Mouse (Mus musculus): ENCODE results near the gene Rinl. TPM values are rescaled to one million over a fixed set of nuclear protein-coding genes. Genes with fewer than 3 reads are reported as not detected.

The Rinl gene
- polyA plus RNA-seq, 1 experiment from 2014 or later: 6.2 TPM

- H3K4me1 ChIP-seq: peaks cover 12% of the 10 kb centered on the region; the same call in 1 of the 2 replicates
- 75% methylated on average over 5 of the region's 5 CpGs for WGBS
- H3K36me3 ChIP-seq: peaks cover 12% of the 10 kb centered on the region
- no peak overlapping the region for H3K4me2 ChIP-seq
- H3K27ac ChIP-seq: no peak overlapping the region
- H3K27me3 ChIP-seq (replicated peaks): no peaks in the 10 kb centered on the region
- no peak overlapping the region for H3K4me3 ChIP-seq (replicated peaks)
- no peak overlapping the region for H3K9ac ChIP-seq
- no peaks in the 10 kb centered on the region for H3K9me3 ChIP-seq
- no peak for ATAC-seq (ENCODE audit: insufficient read depth, low FRiP score, low read depth)
Measured at GRCm38 (mm10) chr7:28830981-28831380, 42.2 kb downstream of the Rinl start.

GRCm38 (mm10) chr7:28831411-28832125, 42.8 kb downstream of the Rinl start:
- peaks cover 12% of the 10 kb centered on the region for H3K36me3 ChIP-seq
- peak overlapping the region; percentile 67 for H3K27ac ChIP-seq
- H3K9ac ChIP-seq: no peak overlapping the region
- H3K4me2 ChIP-seq: no peak overlapping the region
- H3K9me3 ChIP-seq: no peaks in the 10 kb centered on the region
- H3K4me3 ChIP-seq (replicated peaks): no peak overlapping the region
- no peaks in the 10 kb centered on the region for H3K27me3 ChIP-seq (replicated peaks)
- WGBS: 81% methylated on average over 17 of the region's 17 CpGs
- H3K4me1 ChIP-seq: peaks cover 7% of the 10 kb centered on the region; the same call in 1 of the 2 replicates
- no peak for ATAC-seq (ENCODE audit: insufficient read depth, low FRiP score, low read depth)

- Histone ChIP-seq H3K27ac (peak overlapping the region; percentile 67), H3K4me2 (no peak overlapping the region), H3K4me3 (replicated peaks) (no peak overlapping the region), H3K36me3 (peaks cover 12% of the 10 kb centered on the region), H3K27me3 (replicated peaks) (no peaks in the 10 kb centered on the region), H3K4me1 (peaks cover 7% of the 10 kb centered on the region; the same call in 1 of the 2 replicates), H3K9me3 (no peaks in the 10 kb centered on the region), H3K9ac (no peak overlapping the region)
- 0 out of 2 replicates have a peak, but pooled peaks have one; percentile 5 for ATAC-seq (ENCODE audit: insufficient read depth, low FRiP score, low read depth)
- WGBS: 55% methylated on average over 6 of the region's 6 CpGs
Measured at GRCm38 (mm10) chr7:28832137-28832536, 43.4 kb downstream of the Rinl start.

- Histone ChIP-seq H3K4me2 (peak within 1 kb of the TSS; percentile 8; the same call in 1 of the 2 replicates), H3K27me3 (replicated peaks) (no peaks in the 10 kb centered on the region), H3K9me3 (no peaks in the 10 kb centered on the region), H3K9ac (no peak within 1 kb of the TSS), H3K27ac (peak within 1 kb of the TSS; percentile 63), H3K36me3 (peaks cover 12% of the 10 kb centered on the region), H3K4me3 (replicated peaks) (peak within 1 kb of the TSS; percentile 24), H3K4me1 (no peaks in the 10 kb centered on the region)
- peak; percentile 75 for ATAC-seq (ENCODE audit: insufficient read depth, low FRiP score, low read depth)
- WGBS: 68% methylated on average over 6 of the region's 6 CpGs
Measured at GRCm38 (mm10) chr7:28833723-28834347, 45.1 kb downstream of the Rinl start, which contains the start of gene Lgals4. TSS of gene Lgals4 (plus strand) at chr7:28833854.

GRCm38 (mm10) chr7:28836936-28837335, 48.2 kb downstream of the Rinl start:
- Histone ChIP-seq H3K9me3 (no peaks in the 10 kb centered on the region), H3K36me3 (0 out of 2 replicates have a peak, but pooled peaks cover 1% of the 10 kb centered on the region), H3K4me3 (replicated peaks) (no peak overlapping the region), H3K4me1 (no peaks in the 10 kb centered on the region), H3K27me3 (replicated peaks) (no peaks in the 10 kb centered on the region), H3K9ac (no peak overlapping the region), H3K27ac (0 out of 2 replicates have a peak overlapping the region, but pooled peaks have one; percentile 4), H3K4me2 (no peak overlapping the region)
- ATAC-seq (ENCODE audit: insufficient read depth, low FRiP score, low read depth): no peak
- WGBS: 88% methylated on average over 5 of the region's 5 CpGs

- Histone ChIP-seq H3K4me3 (replicated peaks) (no peak overlapping the region), H3K9ac (no peak overlapping the region), H3K27me3 (replicated peaks) (no peaks in the 10 kb centered on the region), H3K4me1 (no peaks in the 10 kb centered on the region), H3K36me3 (no peaks in the 10 kb centered on the region), H3K27ac (no peak overlapping the region), H3K4me2 (no peak overlapping the region), H3K9me3 (no peaks in the 10 kb centered on the region)
- ATAC-seq (ENCODE audit: insufficient read depth, low FRiP score, low read depth): peak; percentile 24; the same call in 1 of the 2 replicates
- WGBS: 70% methylated on average over 9 of the region's 9 CpGs
Measured at GRCm38 (mm10) chr7:28838331-28838730, 49.6 kb downstream of the Rinl start.

GRCm38 (mm10) chr7:28847273-28847672, 58.5 kb downstream of the Rinl start:
- no peaks in the 10 kb centered on the region for H3K36me3 ChIP-seq
- H3K9ac ChIP-seq: no peak overlapping the region
- H3K9me3 ChIP-seq: no peaks in the 10 kb centered on the region
- H3K4me3 ChIP-seq (replicated peaks): no peak overlapping the region
- 75% methylated on average over 1 of the region's 1 CpGs for WGBS
- H3K27ac ChIP-seq: no peak overlapping the region
- peaks cover 4% of the 10 kb centered on the region; the same call in 1 of the 2 replicates for H3K4me1 ChIP-seq
- H3K4me2 ChIP-seq: no peak overlapping the region
- no peaks in the 10 kb centered on the region for H3K27me3 ChIP-seq (replicated peaks)
- ATAC-seq (ENCODE audit: insufficient read depth, low FRiP score, low read depth): no peak

Other genes with a start within 250 kb of the Rinl start
- gene Sycn, start 248.1 kb upstream of the Rinl start, polyA plus RNA-seq (2015; fragmentation: Nextera tagmentation; extraction: Ambion mirVana): 103 and 114 TPM in 2 replicates
- gene Nccrp1, start 241.7 kb upstream of the Rinl start, polyA plus RNA-seq (2015; fragmentation: Nextera tagmentation; extraction: Ambion mirVana): 2.4 and 6.1 TPM in 2 replicates
- 18.5 and 22.1 TPM in 2 replicates for gene Samd4b, start 190.8 kb upstream of the Rinl start, polyA plus RNA-seq (2015; fragmentation: Nextera tagmentation; extraction: Ambion mirVana)
- gene Pak4, start 190.8 kb upstream of the Rinl start, polyA plus RNA-seq (2015; fragmentation: Nextera tagmentation; extraction: Ambion mirVana): 50.2 and 56.0 TPM in 2 replicates
- gene Acp7, start 157.6 kb upstream of the Rinl start, polyA plus RNA-seq (2015; fragmentation: Nextera tagmentation; extraction: Ambion mirVana): 0.08 TPM in 1 of 2 replicates, not detected in the other
- 4.3 and 4.8 TPM in 2 replicates for gene Fbxo27, start 96.1 kb upstream of the Rinl start, polyA plus RNA-seq (2015; fragmentation: Nextera tagmentation; extraction: Ambion mirVana)
- 8.0 and 8.9 TPM in 2 replicates for gene Fbxo17, start 72.2 kb upstream of the Rinl start, polyA plus RNA-seq (2015; fragmentation: Nextera tagmentation; extraction: Ambion mirVana)
- gene Mrps12, start 47.1 kb upstream of the Rinl start, polyA plus RNA-seq (2015; fragmentation: Nextera tagmentation; extraction: Ambion mirVana): 138 and 143 TPM in 2 replicates
- 20.8 and 26.2 TPM in 2 replicates for gene Sars2, start 47.0 kb upstream of the Rinl start, polyA plus RNA-seq (2015; fragmentation: Nextera tagmentation; extraction: Ambion mirVana)
- 0.19 TPM in 1 of 2 replicates, not detected in the other for gene Ccer2, start 32.8 kb upstream of the Rinl start, polyA plus RNA-seq (2015; fragmentation: Nextera tagmentation; extraction: Ambion mirVana)
- gene Sirt2, start 22.2 kb upstream of the Rinl start, polyA plus RNA-seq (2015; fragmentation: Nextera tagmentation; extraction: Ambion mirVana): 56.9 and 57.8 TPM in 2 replicates
- 38.7 and 40.1 TPM in 2 replicates for gene Nfkbib, start 21.5 kb upstream of the Rinl start, polyA plus RNA-seq (2015; fragmentation: Nextera tagmentation; extraction: Ambion mirVana)
- gene Hnrnpl, start 19.6 kb downstream of the Rinl start, polyA plus RNA-seq (2015; fragmentation: Nextera tagmentation; extraction: Ambion mirVana): 239 and 240 TPM in 2 replicates
- 175 and 195 TPM in 2 replicates for gene Ech1, start 36.2 kb downstream of the Rinl start, polyA plus RNA-seq (2015; fragmentation: Nextera tagmentation; extraction: Ambion mirVana)
- 340 and 467 TPM in 2 replicates for gene Lgals4, start 44.9 kb downstream of the Rinl start, polyA plus RNA-seq (2015; fragmentation: Nextera tagmentation; extraction: Ambion mirVana)
- 2.2 TPM in 2 replicates for gene Lgals7, start 74.9 kb downstream of the Rinl start, polyA plus RNA-seq (2015; fragmentation: Nextera tagmentation; extraction: Ambion mirVana)
- 0.34 and 0.45 TPM in 2 replicates for gene Capn12, start 92.5 kb downstream of the Rinl start, polyA plus RNA-seq (2015; fragmentation: Nextera tagmentation; extraction: Ambion mirVana)
- 319 and 341 TPM in 2 replicates for gene Actn4, start 173.4 kb downstream of the Rinl start, polyA plus RNA-seq (2015; fragmentation: Nextera tagmentation; extraction: Ambion mirVana)
- gene Eif3k, start 192.9 kb downstream of the Rinl start, polyA plus RNA-seq (2015; fragmentation: Nextera tagmentation; extraction: Ambion mirVana): 370 and 373 TPM in 2 replicates
- 7.8 and 9.3 TPM in 2 replicates for gene Map4k1, start 193.1 kb downstream of the Rinl start, polyA plus RNA-seq (2015; fragmentation: Nextera tagmentation; extraction: Ambion mirVana)

Measured in stomach, embryonic 15.5 days (tissue).